Mouse (Mus musculus) CD4-positive, CD25-positive, alpha-beta regulatory T cell, adult 2 months (primary cell): Measurements from ENCODE around the gene Gnat1.

ENCODE experiments used
- DNase-seq: peaks from one replicate; pipeline ENCODE4 v3.0.0-alpha.2; 2012; ENCODE audit warnings: low read depth, low spot score

The Gnat1 gene

GRCm38 (mm10) chr9:107675671-107676301 lies 3.7 kb downstream of the Gnat1 start:
- peak; percentile 80 for DNase-seq

GRCm38 (mm10) chr9:107674609-107675429 lies 4.7 kb downstream of the Gnat1 start:
- DNase-seq = no peak

- DNase-seq = no peak
Observed at GRCm38 (mm10) chr9:107670259-107670658, 9.3 kb downstream of the Gnat1 start.

GRCm38 (mm10) chr9:107669480-107669945 lies 10.0 kb downstream of the Gnat1 start, which contains the start of gene Slc38a3:
TSS of gene Slc38a3 (minus strand) at chr9:107669530.
- DNase-seq = no peak

- no peak for DNase-seq
Observed at GRCm38 (mm10) chr9:107668916-107669315, 10.6 kb downstream of the Gnat1 start.

GRCm38 (mm10) chr9:107668011-107668410 lies 11.5 kb downstream of the Gnat1 start:
- DNase-seq = no peak

- peak; percentile 21 for DNase-seq
Observed at GRCm38 (mm10) chr9:107667219-107667618, 12.3 kb downstream of the Gnat1 start.

- no peak for DNase-seq
Observed at GRCm38 (mm10) chr9:107666751-107667205, 12.7 kb downstream of the Gnat1 start.

GRCm38 (mm10) chr9:107665308-107665707 lies 14.2 kb downstream of the Gnat1 start:
- DNase-seq = no peak

- DNase-seq = no peak
Observed at GRCm38 (mm10) chr9:107663525-107663924, 16.0 kb downstream of the Gnat1 start.

- DNase-seq = no peak
Observed at GRCm38 (mm10) chr9:107662342-107662741, 17.2 kb downstream of the Gnat1 start.

- DNase-seq = no peak
Observed at GRCm38 (mm10) chr9:107660777-107661176, 18.7 kb downstream of the Gnat1 start.

GRCm38 (mm10) chr9:107659961-107660360 lies 19.6 kb downstream of the Gnat1 start:
- no peak for DNase-seq

GRCm38 (mm10) chr9:107659551-107659950 lies 20.0 kb downstream of the Gnat1 start:
- no peak for DNase-seq

- DNase-seq = no peak
Observed at GRCm38 (mm10) chr9:107658096-107658495, 21.4 kb downstream of the Gnat1 start.

GRCm38 (mm10) chr9:107657144-107657543 lies 22.4 kb downstream of the Gnat1 start:
- no peak for DNase-seq

GRCm38 (mm10) chr9:107654585-107654984 lies 24.9 kb downstream of the Gnat1 start:
- DNase-seq = no peak

GRCm38 (mm10) chr9:107653474-107653873 lies 26.0 kb downstream of the Gnat1 start:
- DNase-seq = no peak

GRCm38 (mm10) chr9:107650708-107651481 lies 28.6 kb downstream of the Gnat1 start:
- no peak for DNase-seq

- DNase-seq = no peak
Observed at GRCm38 (mm10) chr9:107650225-107650624, 29.3 kb downstream of the Gnat1 start.

- DNase-seq = no peak
Observed at GRCm38 (mm10) chr9:107648767-107649166, 30.7 kb downstream of the Gnat1 start.

GRCm38 (mm10) chr9:107646975-107647374 lies 32.5 kb downstream of the Gnat1 start:
- peak; percentile 44 for DNase-seq
